Mouse (Mus musculus): ENCODE measurements around the gene 0610012G03Rik. TPM values are rescaled to one million over a fixed set of nuclear protein-coding genes. Genes with fewer than 3 reads are reported as not detected.

Gene 0610012G03Rik
- polyA plus RNA-seq, 1 experiment from 2014 or later = 113 TPM

DNA sequence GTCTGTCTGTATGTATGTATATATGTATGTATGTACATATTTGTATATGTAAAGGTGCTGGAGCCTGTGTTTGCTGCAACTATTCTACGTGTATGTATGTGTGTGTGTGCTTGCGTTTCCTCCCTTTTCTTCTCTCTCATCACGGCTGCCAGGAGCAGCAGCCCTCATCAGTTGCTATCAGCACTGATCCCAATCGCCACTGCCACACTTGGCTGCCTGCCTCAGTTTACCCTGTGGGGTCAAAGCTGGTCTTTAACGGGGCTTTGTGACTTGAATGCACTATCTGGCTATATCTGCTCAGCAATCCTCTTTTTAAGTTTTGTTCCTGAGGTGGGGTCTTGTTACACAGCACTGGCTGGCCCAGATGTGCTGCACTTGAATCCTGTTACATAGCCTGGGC lies 20.9 kb downstream of the 0610012G03Rik start:
- no peak for ATAC-seq (ENCODE audit: low FRiP score)
- no peaks in the 10 kb centered on the region for H3K36me3 ChIP-seq
- H3K27me3 ChIP-seq = 0 out of 2 replicates have a peak, but pooled peaks cover 2% of the 10 kb centered on the region
- no peak overlapping the region for H3K4me3 ChIP-seq
- H3K9me3 ChIP-seq = no peaks in the 10 kb centered on the region
- H3K4me1 ChIP-seq (replicated peaks) = peaks cover 9% of the 10 kb centered on the region; the same call in 1 of the 2 replicates
- H3K27ac ChIP-seq = no peak overlapping the region
- H3K9ac ChIP-seq = no peak overlapping the region
- H3K4me2 ChIP-seq = no peak overlapping the region
- 87% methylated on average over 4 of the region's 5 CpGs for WGBS

DNA sequence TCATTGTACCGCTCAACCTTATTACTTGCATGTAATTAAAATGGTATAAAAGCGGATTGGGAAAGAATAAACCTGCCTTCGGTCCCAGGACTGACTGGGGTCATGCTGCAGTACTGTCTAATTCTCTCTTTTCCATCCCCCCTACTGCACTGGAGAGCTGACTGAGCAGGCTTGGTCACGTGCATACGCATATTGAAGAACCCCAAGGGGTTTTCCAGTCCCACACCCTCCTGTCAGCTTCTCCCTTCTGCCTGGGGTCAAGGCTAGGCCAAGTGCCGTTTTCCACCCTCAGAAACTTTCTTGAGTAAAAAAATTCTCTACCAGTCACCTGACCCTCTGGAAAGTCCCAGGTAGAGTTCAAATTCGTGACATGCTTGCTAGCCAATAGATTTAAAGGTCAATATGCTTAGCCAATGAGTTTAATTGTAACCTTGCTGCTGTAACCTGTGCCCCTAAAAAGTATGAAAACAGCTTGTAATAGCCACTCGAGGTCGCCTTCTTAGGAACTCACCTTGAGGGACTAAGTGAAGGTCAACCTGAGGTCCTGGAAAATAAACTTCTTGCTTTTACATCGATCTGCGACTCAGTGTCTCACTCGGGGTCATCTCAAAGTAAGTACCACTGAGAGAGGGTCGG lies 21.6 kb downstream of the 0610012G03Rik start:
- no peak overlapping the region for H3K27ac ChIP-seq
- no peak for ATAC-seq (ENCODE audit: low FRiP score)
- H3K9ac ChIP-seq = no peak overlapping the region
- 86% methylated on average over 13 of the region's 13 CpGs for WGBS
- no peak overlapping the region for H3K4me3 ChIP-seq
- no peak overlapping the region for H3K4me2 ChIP-seq
- H3K4me1 ChIP-seq (replicated peaks) = peaks cover 1% of the 10 kb centered on the region; the same call in 1 of the 2 replicates
- H3K36me3 ChIP-seq = no peaks in the 10 kb centered on the region
- H3K27me3 ChIP-seq = 0 out of 2 replicates have a peak, but pooled peaks cover 2% of the 10 kb centered on the region
- H3K9me3 ChIP-seq = no peaks in the 10 kb centered on the region

DNA sequence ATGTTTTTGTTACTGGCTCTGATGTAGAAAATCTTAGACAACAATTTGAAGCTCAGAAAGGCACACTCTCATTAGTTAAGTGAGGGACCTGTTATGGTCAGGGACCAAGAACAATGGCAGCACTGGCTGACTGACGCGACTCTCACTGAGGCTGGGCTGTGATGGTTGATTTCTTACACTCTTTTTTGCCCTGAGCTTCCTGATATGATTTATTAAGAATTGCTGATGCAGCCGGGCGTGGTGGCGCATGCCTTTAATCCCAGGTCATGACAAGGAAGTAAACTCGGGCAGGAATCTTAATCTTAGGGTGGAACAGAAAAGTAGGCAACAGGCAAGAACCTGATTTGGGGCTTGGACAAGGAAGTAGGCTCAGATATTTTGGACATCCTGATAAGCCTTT lies 22.2 kb downstream of the 0610012G03Rik start:
- H3K4me3 ChIP-seq = no peak overlapping the region
- H3K9ac ChIP-seq = no peak overlapping the region
- no peak overlapping the region for H3K4me2 ChIP-seq
- no peaks in the 10 kb centered on the region for H3K36me3 ChIP-seq
- 0 out of 2 replicates have a peak, but pooled peaks cover 2% of the 10 kb centered on the region for H3K27me3 ChIP-seq
- H3K4me1 ChIP-seq (replicated peaks) = no peaks in the 10 kb centered on the region
- H3K27ac ChIP-seq = no peak overlapping the region
- no peaks in the 10 kb centered on the region for H3K9me3 ChIP-seq
- no peak for ATAC-seq (ENCODE audit: low FRiP score)
- WGBS = 84% methylated on average over 6 of the region's 6 CpGs

DNA sequence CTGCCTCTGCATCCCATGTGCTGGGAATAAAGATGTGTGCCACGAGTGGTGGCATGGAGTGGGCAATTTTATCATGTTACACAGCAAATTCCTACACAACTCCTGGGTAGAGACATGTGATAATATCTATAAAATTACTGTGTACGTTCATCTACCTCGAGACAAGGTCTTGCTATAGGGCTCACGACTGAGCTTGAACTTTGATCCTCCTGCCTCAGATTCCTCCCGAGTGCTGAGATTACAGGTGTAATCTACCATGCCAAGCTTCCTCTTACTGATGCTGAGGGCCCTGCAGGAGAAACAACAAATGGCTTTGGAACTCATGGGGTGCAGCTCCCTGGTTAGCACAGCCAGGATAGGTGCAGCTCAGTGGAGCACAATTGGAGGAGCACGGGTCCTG lies 23.9 kb downstream of the 0610012G03Rik start:
- H3K4me1 ChIP-seq (replicated peaks) = no peaks in the 10 kb centered on the region
- no peaks in the 10 kb centered on the region for H3K9me3 ChIP-seq
- H3K4me2 ChIP-seq = no peak overlapping the region
- WGBS = 90% methylated on average over 6 of the region's 6 CpGs
- no peak overlapping the region for H3K27ac ChIP-seq
- no peak overlapping the region for H3K9ac ChIP-seq
- no peaks in the 10 kb centered on the region for H3K27me3 ChIP-seq
- no peak for ATAC-seq (ENCODE audit: low FRiP score)
- H3K4me3 ChIP-seq = no peak overlapping the region
- no peaks in the 10 kb centered on the region for H3K36me3 ChIP-seq

DNA sequence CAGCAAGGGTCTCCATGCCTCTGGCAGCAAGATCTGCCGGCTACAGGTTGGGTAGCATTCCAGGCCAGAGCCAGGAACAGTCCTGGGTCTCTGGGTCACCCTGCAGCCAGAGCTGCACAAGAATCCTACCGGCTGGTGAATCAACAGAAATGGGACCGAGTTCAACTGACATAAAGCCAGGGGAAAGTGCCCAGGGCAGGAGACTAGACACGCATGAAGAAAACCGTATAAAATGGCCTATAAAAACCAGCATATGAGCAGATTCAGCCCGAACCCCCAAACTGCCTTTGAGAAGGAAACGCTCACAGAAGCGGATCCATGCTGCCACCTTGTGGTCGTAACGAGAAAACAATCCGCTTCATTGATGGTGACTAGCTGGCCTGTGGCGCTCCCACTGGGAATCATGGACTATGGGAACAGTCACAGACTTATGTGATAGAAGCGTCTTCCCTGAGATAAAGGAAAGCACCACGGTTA lies 30.0 kb downstream of the 0610012G03Rik start:
- Histone ChIP-seq H3K36me3 (no peaks in the 10 kb centered on the region), H3K9me3 (no peaks in the 10 kb centered on the region), H3K4me2 (peak overlapping the region; percentile 39), H3K27me3 (no peaks in the 10 kb centered on the region), H3K4me1 (replicated peaks) (peaks cover 4% of the 10 kb centered on the region; the same call in 1 of the 2 replicates), H3K9ac (peak overlapping the region; percentile 55), H3K4me3 (no peak overlapping the region), H3K27ac (no peak overlapping the region)
- peak; percentile 36; the same call in 1 of the 2 replicates for ATAC-seq (ENCODE audit: low FRiP score)
- WGBS = 2% methylated on average over 14 of the region's 14 CpGs

DNA sequence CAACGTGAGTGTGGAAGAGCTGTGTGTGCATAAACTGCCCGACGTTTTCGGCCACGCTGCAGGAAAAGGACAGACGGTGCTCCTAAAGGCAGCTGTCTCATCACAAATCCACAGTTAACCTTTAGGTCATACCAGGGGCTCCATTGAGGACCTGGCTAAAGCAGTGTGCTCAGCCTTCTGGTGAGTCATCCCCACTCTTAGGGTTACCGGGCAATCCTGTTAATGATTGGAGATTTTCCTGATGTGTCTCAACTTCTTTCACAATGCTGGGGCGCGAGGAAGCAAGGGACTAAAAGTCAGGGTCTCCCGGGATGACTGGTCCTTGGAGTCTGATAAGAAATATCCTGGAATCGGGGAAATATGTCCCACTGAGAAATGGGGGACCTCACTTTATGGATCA lies 30.5 kb downstream of the 0610012G03Rik start:
- ATAC-seq (ENCODE audit: low FRiP score) = no peak
- Histone ChIP-seq H3K36me3 (no peaks in the 10 kb centered on the region), H3K9me3 (no peaks in the 10 kb centered on the region), H3K4me1 (replicated peaks) (peaks cover 4% of the 10 kb centered on the region; the same call in 1 of the 2 replicates), H3K4me3 (no peak overlapping the region), H3K9ac (peak overlapping the region; percentile 55; the same call in 1 of the 2 replicates), H3K27ac (no peak overlapping the region), H3K4me2 (no peak overlapping the region), H3K27me3 (no peaks in the 10 kb centered on the region)
- 70% methylated on average over 11 of the region's 11 CpGs for WGBS

DNA sequence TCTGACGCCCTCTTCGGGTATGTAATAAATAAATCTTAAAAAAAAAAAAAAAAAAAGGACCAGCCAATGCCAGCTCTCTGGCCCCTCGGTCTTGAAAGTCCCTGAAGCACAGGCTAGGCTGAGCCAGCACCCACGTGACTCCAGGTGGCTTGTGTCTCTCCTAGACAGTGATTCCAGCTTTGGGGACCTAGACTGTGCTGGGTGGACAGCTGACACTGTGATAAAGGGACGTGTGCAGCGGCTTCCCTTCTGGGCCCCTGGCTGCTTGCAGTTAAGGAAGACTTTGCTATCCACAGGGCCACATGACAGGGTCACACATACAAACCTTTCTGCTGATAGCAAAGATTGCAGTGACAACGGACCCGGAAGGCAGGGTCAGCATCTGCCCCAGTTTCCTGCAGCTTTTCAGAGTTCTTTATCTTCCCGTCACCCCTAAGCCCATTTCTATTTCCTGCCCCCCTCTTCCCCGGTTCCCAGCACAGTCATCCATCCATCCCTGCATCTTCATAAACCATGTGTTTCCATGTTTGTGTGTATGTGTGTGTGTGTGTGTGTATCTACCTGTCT lies 37.9 kb downstream of the 0610012G03Rik start:
- Histone ChIP-seq H3K27me3 (0 out of 2 replicates have a peak, but pooled peaks cover 1% of the 10 kb centered on the region), H3K4me1 (replicated peaks) (peaks cover 17% of the 10 kb centered on the region), H3K27ac (no peak overlapping the region), H3K9ac (no peak overlapping the region), H3K4me2 (no peak overlapping the region), H3K36me3 (no peaks in the 10 kb centered on the region), H3K9me3 (no peaks in the 10 kb centered on the region), H3K4me3 (no peak overlapping the region)
- ATAC-seq (ENCODE audit: low FRiP score) = no peak
- WGBS = 76% methylated on average over 10 of the region's 10 CpGs

DNA sequence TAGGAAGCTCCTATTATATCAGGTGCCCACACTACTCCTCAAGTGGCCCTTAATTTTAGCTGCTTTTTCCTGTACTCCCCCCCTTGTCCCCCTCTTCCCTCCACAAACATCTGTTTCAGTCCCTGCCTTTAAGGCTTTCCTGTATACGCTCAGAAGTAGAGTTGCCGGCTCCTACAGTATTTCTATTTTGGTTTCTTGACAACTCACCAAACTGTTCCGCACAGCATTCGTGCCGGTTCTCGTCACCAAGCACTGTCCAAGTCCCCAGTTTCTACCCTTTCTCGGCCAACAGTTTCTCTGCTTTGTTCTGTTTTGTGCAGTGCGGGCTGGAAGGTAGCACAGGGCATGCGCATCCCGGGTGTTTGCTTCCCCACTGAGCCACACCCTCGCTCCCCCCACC lies 39.3 kb downstream of the 0610012G03Rik start:
- no peak overlapping the region for H3K9ac ChIP-seq
- H3K36me3 ChIP-seq = no peaks in the 10 kb centered on the region
- H3K27me3 ChIP-seq = 0 out of 2 replicates have a peak, but pooled peaks cover 4% of the 10 kb centered on the region
- no peak overlapping the region for H3K4me3 ChIP-seq
- peaks cover 17% of the 10 kb centered on the region for H3K4me1 ChIP-seq (replicated peaks)
- WGBS = 62% methylated on average over 11 of the region's 11 CpGs
- no peak for ATAC-seq (ENCODE audit: low FRiP score)
- no peak overlapping the region for H3K4me2 ChIP-seq
- H3K27ac ChIP-seq = no peak overlapping the region
- H3K9me3 ChIP-seq = no peaks in the 10 kb centered on the region

DNA sequence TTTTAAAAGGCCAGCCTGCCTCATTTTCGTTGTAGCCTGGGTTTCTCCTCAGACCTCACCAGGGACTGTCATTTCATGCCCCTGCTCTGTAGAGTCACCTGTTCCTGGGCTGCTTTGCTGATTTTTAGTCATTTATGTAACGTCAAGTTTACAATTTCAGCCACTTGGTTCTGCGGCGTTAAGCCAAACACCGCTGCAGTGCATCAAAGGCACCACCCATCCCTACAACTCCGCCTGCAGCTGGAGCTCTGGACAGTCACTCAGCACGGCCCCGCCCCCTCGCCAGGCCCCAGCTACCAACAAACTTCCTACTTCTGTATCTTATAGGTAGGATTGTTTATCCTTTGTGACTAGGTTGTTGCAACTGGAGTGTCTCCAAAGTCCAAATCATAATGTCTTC lies 41.4 kb downstream of the 0610012G03Rik start:
- Histone ChIP-seq H3K4me2 (peak overlapping the region; percentile 46), H3K4me1 (replicated peaks) (peaks cover 17% of the 10 kb centered on the region), H3K9ac (peak overlapping the region; percentile 19; the same call in 1 of the 2 replicates), H3K36me3 (no peaks in the 10 kb centered on the region), H3K4me3 (no peak overlapping the region), H3K9me3 (no peaks in the 10 kb centered on the region), H3K27ac (peak overlapping the region; percentile 44; the same call in 1 of the 2 replicates), H3K27me3 (0 out of 2 replicates have a peak, but pooled peaks cover 4% of the 10 kb centered on the region)
- 15% methylated on average over 9 of the region's 9 CpGs for WGBS
- peak; percentile 58; the same call in 1 of the 2 replicates for ATAC-seq (ENCODE audit: low FRiP score)

DNA sequence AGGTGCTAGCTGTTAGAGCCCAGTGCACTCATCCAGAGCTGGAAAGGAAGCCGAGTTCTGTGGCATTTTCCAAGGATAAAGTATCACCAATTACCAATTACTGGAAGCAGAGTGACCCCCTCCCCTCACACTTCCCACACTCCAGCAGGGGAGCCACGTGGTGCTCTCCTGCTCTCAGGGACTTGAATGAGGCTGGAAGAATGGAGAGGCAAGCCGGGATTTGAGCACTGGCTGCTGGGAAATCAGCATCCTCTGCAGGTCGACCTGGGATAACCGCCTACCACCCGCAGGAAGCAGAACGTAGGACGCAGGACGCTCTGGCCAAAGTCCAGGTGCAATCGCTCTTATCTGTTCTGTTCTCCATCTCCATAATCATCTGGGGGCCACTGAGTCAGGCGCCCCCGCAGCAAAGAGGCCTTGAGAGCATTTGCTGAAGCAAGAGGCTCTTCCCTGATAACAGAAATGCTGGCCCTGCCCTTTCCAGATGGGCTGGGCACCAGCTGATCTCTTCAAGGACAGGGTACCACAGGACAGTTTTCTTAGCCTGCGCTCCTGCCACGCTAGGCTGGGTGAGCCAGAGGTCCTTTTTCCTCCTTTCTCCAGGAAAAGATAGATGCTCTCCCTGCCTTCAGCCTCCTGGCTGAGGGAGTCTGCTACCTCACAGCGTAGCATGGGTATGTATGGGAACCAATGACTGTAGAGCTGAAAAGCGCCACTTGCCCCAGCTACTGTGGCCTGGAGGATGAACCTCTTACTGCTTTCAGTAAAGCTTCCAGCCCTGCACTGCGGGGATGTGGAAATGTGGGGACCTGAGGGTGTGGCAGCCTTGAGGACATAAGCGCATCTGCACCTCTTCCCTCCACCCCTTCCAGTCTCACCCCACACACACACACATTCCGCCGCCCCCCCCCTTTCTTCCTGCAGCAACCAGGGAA lies 42.1 kb downstream of the 0610012G03Rik start:
- Histone ChIP-seq H3K4me3 (no peak overlapping the region), H3K27ac (peak overlapping the region; percentile 44; the same call in 1 of the 2 replicates), H3K9ac (peak overlapping the region; percentile 19; the same call in 1 of the 2 replicates), H3K36me3 (no peaks in the 10 kb centered on the region), H3K4me1 (replicated peaks) (peaks cover 17% of the 10 kb centered on the region), H3K9me3 (no peaks in the 10 kb centered on the region), H3K4me2 (peak overlapping the region; percentile 46), H3K27me3 (0 out of 2 replicates have a peak, but pooled peaks cover 4% of the 10 kb centered on the region)
- whole genome bisulfite sequencing = 45% methylated on average over 20 of the region's 20 CpGs
- ATAC-seq (ENCODE audit: low FRiP score) = peak; percentile 44; the same call in 1 of the 2 replicates

DNA sequence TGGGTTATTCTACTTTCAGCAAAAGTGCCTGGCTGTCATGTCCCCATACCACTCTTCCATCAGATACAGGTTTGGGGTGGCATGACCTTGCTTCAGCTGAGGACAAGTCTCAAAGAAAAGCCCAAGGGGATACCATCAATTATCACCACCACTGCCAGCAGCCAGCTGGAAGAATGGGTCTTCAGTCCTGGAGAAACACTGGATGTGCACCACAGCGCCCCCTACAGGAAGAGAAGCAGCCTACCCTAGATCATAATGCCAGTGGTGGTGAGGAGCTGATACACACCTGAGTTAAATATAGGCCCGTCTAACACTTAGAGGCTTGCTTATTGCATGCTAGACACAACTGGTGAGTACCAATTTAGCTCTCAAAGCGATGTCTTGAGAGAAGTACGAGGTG lies 43.0 kb downstream of the 0610012G03Rik start:
- no peak for ATAC-seq (ENCODE audit: low FRiP score)
- peaks cover 17% of the 10 kb centered on the region for H3K4me1 ChIP-seq (replicated peaks)
- 81% methylated on average over 4 of the region's 4 CpGs for whole genome bisulfite sequencing
- H3K4me2 ChIP-seq = no peak overlapping the region
- no peaks in the 10 kb centered on the region for H3K9me3 ChIP-seq
- no peak overlapping the region for H3K9ac ChIP-seq
- H3K36me3 ChIP-seq = no peaks in the 10 kb centered on the region
- no peak overlapping the region for H3K4me3 ChIP-seq
- 0 out of 2 replicates have a peak, but pooled peaks cover 4% of the 10 kb centered on the region for H3K27me3 ChIP-seq
- H3K27ac ChIP-seq = no peak overlapping the region

DNA sequence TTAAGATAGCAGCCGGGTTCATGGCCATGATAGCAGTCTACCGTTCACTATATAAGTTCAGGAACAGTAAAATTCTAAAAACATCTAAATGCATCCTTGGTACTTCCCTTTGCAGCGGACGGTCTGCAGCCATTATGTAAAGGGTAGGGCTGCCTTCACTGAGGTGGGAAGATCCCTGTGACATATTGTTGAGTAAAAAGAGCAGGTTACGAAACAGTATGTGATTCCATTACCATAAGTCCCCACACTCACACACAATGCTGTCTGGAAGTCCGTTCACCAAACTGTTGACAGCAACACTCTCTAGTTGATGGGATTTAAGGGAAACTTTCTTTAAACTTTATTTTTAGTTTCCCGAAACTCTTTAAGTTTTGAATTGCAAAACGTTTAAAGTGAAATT lies 45.1 kb downstream of the 0610012G03Rik start:
- H3K4me1 ChIP-seq (replicated peaks) = peaks cover 29% of the 10 kb centered on the region
- 93% methylated on average over 8 of the region's 8 CpGs for WGBS
- H3K4me2 ChIP-seq = no peak overlapping the region
- H3K9me3 ChIP-seq = no peaks in the 10 kb centered on the region
- no peaks in the 10 kb centered on the region for H3K36me3 ChIP-seq
- ATAC-seq (ENCODE audit: low FRiP score) = no peak
- 0 out of 2 replicates have a peak, but pooled peaks cover 4% of the 10 kb centered on the region for H3K27me3 ChIP-seq
- no peak overlapping the region for H3K9ac ChIP-seq
- no peak overlapping the region for H3K27ac ChIP-seq
- H3K4me3 ChIP-seq = no peak overlapping the region

Data from hindbrain, embryonic 13.5 days (tissue).